Mouse (Mus musculus): Measurements from ENCODE around the gene Calcoco2. TPM values are rescaled to one million over a fixed set of nuclear protein-coding genes. Genes with fewer than 3 reads are reported as not detected.

The Calcoco2 gene
- polyA plus RNA-seq, 1 experiment from 2014 or later, result not detected

- no peak overlapping the region for H3K9ac ChIP-seq
- H3K4me1 ChIP-seq, result peaks cover 10% of the 10 kb centered on the region
- H3K27me3 ChIP-seq, result no peaks in the 10 kb centered on the region
- no peak overlapping the region for H3K4me2 ChIP-seq
- no peaks in the 10 kb centered on the region for H3K9me3 ChIP-seq
- ATAC-seq (ENCODE audit: insufficient number of reproducible peaks, low FRiP score, low TSS enrichment, low read depth), result no peak
- no peak overlapping the region for H3K27ac ChIP-seq
- no peak overlapping the region for H3K4me3 ChIP-seq
- 89% methylated on average over 4 of the region's 4 CpGs for WGBS
- peaks cover 65% of the 10 kb centered on the region for H3K36me3 ChIP-seq
Measured at GRCm38 (mm10) chr11:96058309-96058708, 53.5 kb downstream of the Calcoco2 start.

GRCm38 (mm10) chr11:96050854-96051253, 60.9 kb downstream of the Calcoco2 start:
- ATAC-seq (ENCODE audit: insufficient number of reproducible peaks, low FRiP score, low TSS enrichment, low read depth), result no peak
- H3K9me3 ChIP-seq, result no peaks in the 10 kb centered on the region
- H3K4me2 ChIP-seq, result no peak overlapping the region
- H3K36me3 ChIP-seq, result peaks cover 84% of the 10 kb centered on the region
- no peak overlapping the region for H3K4me3 ChIP-seq
- H3K4me1 ChIP-seq, result no peaks in the 10 kb centered on the region
- no peak overlapping the region for H3K9ac ChIP-seq
- no peak overlapping the region for H3K27ac ChIP-seq
- no peaks in the 10 kb centered on the region for H3K27me3 ChIP-seq
- 94% methylated on average over 3 of the region's 3 CpGs for WGBS

GRCm38 (mm10) chr11:96049939-96050338, 61.8 kb downstream of the Calcoco2 start:
- Histone ChIP-seq H3K9me3 (no peaks in the 10 kb centered on the region), H3K27me3 (no peaks in the 10 kb centered on the region), H3K4me1 (no peaks in the 10 kb centered on the region), H3K4me3 (no peak overlapping the region), H3K36me3 (peaks cover 84% of the 10 kb centered on the region), H3K9ac (no peak overlapping the region), H3K27ac (no peak overlapping the region), H3K4me2 (no peak overlapping the region)
- 79% methylated on average over 4 of the region's 4 CpGs for WGBS
- no peak for ATAC-seq (ENCODE audit: insufficient number of reproducible peaks, low FRiP score, low TSS enrichment, low read depth)

Other genes with a start within 250 kb of the Calcoco2 start
- gene B4galnt2, start 197.1 kb downstream of the Calcoco2 start, polyA plus RNA-seq (2015; fragmentation: Nextera tagmentation; extraction: Ambion mirVana), result not detected in 2 replicates
- 38.8 and 41.4 TPM in 2 replicates for gene Igf2bp1, start 106.0 kb downstream of the Calcoco2 start, polyA plus RNA-seq (2015; fragmentation: Nextera tagmentation; extraction: Ambion mirVana)
- gene Gip, start 87.4 kb downstream of the Calcoco2 start, polyA plus RNA-seq (2015; fragmentation: Nextera tagmentation; extraction: Ambion mirVana), result not detected in 2 replicates
- gene Snf8, start 77.1 kb downstream of the Calcoco2 start, polyA plus RNA-seq (2015; fragmentation: Nextera tagmentation; extraction: Ambion mirVana), result 89.0 and 99.0 TPM in 2 replicates
- 36.4 and 45.2 TPM in 2 replicates for gene Ube2z, start 46.6 kb downstream of the Calcoco2 start, polyA plus RNA-seq (2015; fragmentation: Nextera tagmentation; extraction: Ambion mirVana)
- gene Atp5g1, start 36.3 kb downstream of the Calcoco2 start, polyA plus RNA-seq (2015; fragmentation: Nextera tagmentation; extraction: Ambion mirVana), result 498 and 615 TPM in 2 replicates
- gene Ttll6, start 21.8 kb upstream of the Calcoco2 start, polyA plus RNA-seq (2015; fragmentation: Nextera tagmentation; extraction: Ambion mirVana), result not detected in 2 replicates
- gene Hoxb13, start 82.4 kb upstream of the Calcoco2 start, polyA plus RNA-seq (2015; fragmentation: Nextera tagmentation; extraction: Ambion mirVana), result 0.12 TPM in 1 of 2 replicates, not detected in the other
- 0.98 and 1.4 TPM in 2 replicates for gene Hoxb9, start 159.5 kb upstream of the Calcoco2 start, polyA plus RNA-seq (2015; fragmentation: Nextera tagmentation; extraction: Ambion mirVana)
- 0.36 and 0.37 TPM in 2 replicates for gene Hoxb8, start 169.9 kb upstream of the Calcoco2 start, polyA plus RNA-seq (2015; fragmentation: Nextera tagmentation; extraction: Ambion mirVana)
- gene Hoxb7, start 174.7 kb upstream of the Calcoco2 start, polyA plus RNA-seq (2015; fragmentation: Nextera tagmentation; extraction: Ambion mirVana), result 3.3 and 4.2 TPM in 2 replicates
- 0.31 and 0.55 TPM in 2 replicates for gene Hoxb6, start 180.5 kb upstream of the Calcoco2 start, polyA plus RNA-seq (2015; fragmentation: Nextera tagmentation; extraction: Ambion mirVana)
- gene Hoxb5, start 191.4 kb upstream of the Calcoco2 start, polyA plus RNA-seq (2015; fragmentation: Nextera tagmentation; extraction: Ambion mirVana), result 0.60 and 0.73 TPM in 2 replicates
- gene Hoxb4, start 206.3 kb upstream of the Calcoco2 start, polyA plus RNA-seq (2015; fragmentation: Nextera tagmentation; extraction: Ambion mirVana), result 0.29 and 0.41 TPM in 2 replicates
- gene Hoxb3, start 211.4 kb upstream of the Calcoco2 start, polyA plus RNA-seq (2015; fragmentation: Nextera tagmentation; extraction: Ambion mirVana), result 0.23 and 0.27 TPM in 2 replicates
- 3.1 and 4.8 TPM in 2 replicates for gene Hoxb2, start 238.6 kb upstream of the Calcoco2 start, polyA plus RNA-seq (2015; fragmentation: Nextera tagmentation; extraction: Ambion mirVana)